Mouse (Mus musculus): ENCODE results near the gene Pnpla5.
A peak's percentile ranks its signal among the peaks of the same experiment; 100 is the strongest.

Pnpla5 gene

GRCm38 (mm10) chr15:84065701-84066100, 57.3 kb downstream of the Pnpla5 start:
- DNase-seq (ENCODE audit: low spot score), result no peak

- peak; percentile 44 for DNase-seq (ENCODE audit: low spot score)
Observed at GRCm38 (mm10) chr15:84065140-84065539, 57.8 kb downstream of the Pnpla5 start, which contains the start of gene Efcab6. TSS of gene Efcab6 (minus strand) at chr15:84065379.

Measured in testis, postnatal 10 days (tissue).